Comparison of ENCODE assay signal across 22 mouse cellular contexts in genomic region chr2:77673770-77674169, GRCm38 (mm10).
DNase-seq lines count a peak whose midpoint lies in the region; ATAC-seq and TF ChIP-seq lines count a peak whose summit lies in the region.
"Had no signal": no experiment of that assay in that cellular context is flagged by ENCODE, and none has a peak within 500 bp of the region (broad histone marks: within the 10 kb centered on the region; RNA-seq: fewer than 3 reads in every experiment).

No protein-coding gene starts in this region.

- no peaks in the 10 kb centered on the region for H3K79me2 ChIP-seq in MEL (ENCODE audit: control insufficient read depth, insufficient read depth, low read length, poor library complexity)

- no peak overlapping the region for H3K9ac ChIP-seq in MEL (ENCODE audit: control insufficient read depth, low read depth, low read length, poor library complexity, severe bottlenecking)
- no peak overlapping the region for H3K9ac ChIP-seq in liver, embryonic 12.5 days
- H3K9ac ChIP-seq: embryonic facial prominence, embryonic 15.5 days; lung, embryonic 15.5 days; neural tube, embryonic 13.5 days had no signal

- H3K9me3 ChIP-seq in MEL (replicated peaks; ENCODE audit: insufficient read depth, low read length) = no peaks in the 10 kb centered on the region
- no peaks in the 10 kb centered on the region for H3K9me3 ChIP-seq in liver, embryonic 12.5 days (replicated peaks)
- H3K9me3 ChIP-seq: embryonic facial prominence, embryonic 15.5 days; forebrain, embryonic 10.5 days; lung, embryonic 15.5 days; midbrain, embryonic 10.5 days; neural tube, embryonic 13.5 days had no signal

- no peak overlapping the region for H3K4me3 ChIP-seq in MEL (ENCODE audit: control insufficient read depth in 1 of 2, insufficient read depth in 1 of 2, low read depth in 2 of 2, low read length in 2 of 2)
- no peak overlapping the region for H3K4me3 ChIP-seq in liver, embryonic 12.5 days
- no peak overlapping the region for H3K4me3 ChIP-seq in layer of hippocampus, adult 2 months
- H3K4me3 ChIP-seq: embryonic facial prominence, embryonic 15.5 days; forebrain, embryonic 10.5 days; lung, embryonic 15.5 days; midbrain, embryonic 10.5 days; myocyte; neural tube, embryonic 13.5 days had no signal

- 31% methylated on average over 10 of the region's 10 CpGs for WGBS in liver, embryonic 12.5 days (ENCODE audit: insufficient replicate concordance)

- H3K27me3 ChIP-seq in MEL (ENCODE audit: control insufficient read depth in 1 of 2, insufficient read depth in 2 of 2, low read length in 2 of 2) = no peaks in the 10 kb centered on the region
- no peaks in the 10 kb centered on the region for H3K27me3 ChIP-seq in liver, embryonic 12.5 days (replicated peaks)
- H3K27me3 ChIP-seq: embryonic facial prominence, embryonic 15.5 days; lung, embryonic 15.5 days; neural tube, embryonic 13.5 days had no signal

- peak; percentile 98 for ATAC-seq in liver, embryonic 12.5 days
- peak; percentile 65 for ATAC-seq in megakaryocyte progenitor cell, adult 5-6 weeks (replicated peaks; ENCODE audit: poor library complexity)
- ATAC-seq: forebrain, embryonic 16.5 days; hindbrain, postnatal 0 days; intestine, embryonic 16.5 days; midbrain, embryonic 16.5 days had no signal

- no peaks in the 10 kb centered on the region for H3K4me1 ChIP-seq in MEL (ENCODE audit: control insufficient read depth in 1 of 2, insufficient read depth in 2 of 2, low read length in 2 of 2)
- H3K4me1 ChIP-seq in liver, embryonic 12.5 days = peaks cover 23% of the 10 kb centered on the region
- H3K4me1 ChIP-seq: embryonic facial prominence, embryonic 15.5 days; forebrain, embryonic 10.5 days; lung, embryonic 15.5 days; neural tube, embryonic 13.5 days had no signal

- no peaks in the 10 kb centered on the region for H3K36me3 ChIP-seq in MEL (ENCODE audit: control insufficient read depth in 1 of 2, insufficient read depth in 2 of 2, low read length in 2 of 2)
- no peaks in the 10 kb centered on the region for H3K36me3 ChIP-seq in liver, embryonic 12.5 days
- H3K36me3 ChIP-seq: embryonic facial prominence, embryonic 15.5 days; forebrain, embryonic 10.5 days; lung, embryonic 15.5 days; midbrain, embryonic 10.5 days; neural tube, embryonic 13.5 days had no signal

- H3K27ac ChIP-seq in MEL (ENCODE audit: control insufficient read depth, low read depth, low read length) = no peak overlapping the region
- peak overlapping the region; percentile 62 for H3K27ac ChIP-seq in liver, embryonic 12.5 days
- no peak overlapping the region for H3K27ac ChIP-seq in layer of hippocampus, adult 2 months
- H3K27ac ChIP-seq: embryonic facial prominence, embryonic 15.5 days; forebrain, embryonic 10.5 days; hindbrain, postnatal 0 days; lung, embryonic 15.5 days; midbrain, embryonic 10.5 days; neural tube, embryonic 13.5 days had no signal

- no peak for TF ChIP-seq POLR2A in MEL (IDR thresholded peaks at IDR 0.05; ENCODE audit: control insufficient read depth in 1 of 2, insufficient read depth in 1 of 2, low read depth in 1 of 2, low read length in 2 of 2, poor library complexity in 1 of 2)

- 0 out of 4 replicates have a peak, but pooled peaks of 1 of the 2 experiments have one; percentile 21 for TF ChIP-seq EP300 in MEL (IDR thresholded peaks at IDR 0.05; ENCODE audit: low read depth in 1 of 2, low read length in 2 of 2)

- DNase-seq in MEL (ENCODE audit: low read depth, low spot score) = peak; percentile 21
- DNase-seq in c-Kit-negative CD71-positive TER-119-positive erythroid progenitor cells, embryonic 14.5 days (ENCODE audit: low read depth, low spot score) = peak; percentile 13
- no peak for DNase-seq in layer of hippocampus, postnatal 25 days (ENCODE audit: extremely low spot score in 1 of 2, low spot score in 1 of 2)
- no peak for DNase-seq in lung, postnatal 14 days
- no peak for DNase-seq in layer of hippocampus, adult 2 months (ENCODE audit: low spot score in 2 of 2)
- DNase-seq: adrenal gland, adult 2 months; cerebellum, adult 9-10 months; kidney, adult 9 months; kidney, postnatal 25 days; lung, postnatal 4 days had no signal

- no peak for TF ChIP-seq CTCF in MEL (IDR thresholded peaks at IDR 0.05 in 2 of 3, conservative IDR thresholded peaks at IDR 0.05 in 1 of 3; ENCODE audit: control insufficient read depth in 1 of 3, insufficient read depth in 1 of 3, low read depth in 2 of 3, low read length in 3 of 3, poor library complexity in 1 of 3, severe bottlenecking in 1 of 3)
- TF ChIP-seq CTCF in layer of hippocampus, adult 2 months (conservative IDR thresholded peaks at IDR 0.05) = no peak

- H3K4me2 ChIP-seq in liver, embryonic 12.5 days = peak overlapping the region; percentile 45
- H3K4me2 ChIP-seq: embryonic facial prominence, embryonic 15.5 days; lung, embryonic 15.5 days; neural tube, embryonic 13.5 days had no signal

- no peak for TF ChIP-seq RAD21 in MEL (IDR thresholded peaks at IDR 0.05; ENCODE audit: low read depth, low read length)

TF ChIP-seq in MEL, 35 proteins besides CTCF, POLR2A, EP300 and RAD21:
- TF ChIP-seq KAT2A (conservative IDR thresholded peaks at IDR 0.05; ENCODE audit: low read depth, low read length) (no peak), ETS1 (IDR thresholded peaks at IDR 0.05; ENCODE audit: low read depth, low read length) (no peak), POLR2AphosphoS5 (IDR thresholded peaks at IDR 0.05; ENCODE audit: borderline replicate concordance, low read depth, low read length) (no peak), GABPA (IDR thresholded peaks at IDR 0.05; ENCODE audit: low read depth, low read length) (no peak), ELF1 (IDR thresholded peaks at IDR 0.05; ENCODE audit: low read depth, low read length) (no peak), GATA1 (IDR thresholded peaks at IDR 0.05; ENCODE audit: low read depth, low read length) (no peak), ZKSCAN1 (IDR thresholded peaks at IDR 0.05; ENCODE audit: low read depth, low read length) (no peak), RCOR1 (IDR thresholded peaks at IDR 0.05; ENCODE audit: low read depth, low read length) (no peak), CHD1 (IDR thresholded peaks at IDR 0.05; ENCODE audit: low read depth, low read length) (no peak), NELFE (IDR thresholded peaks at IDR 0.05; ENCODE audit: low read depth, low read length) (no peak), MEF2A (IDR thresholded peaks at IDR 0.05; ENCODE audit: extremely low read depth, insufficient replicate concordance, low read depth, low read length, poor library complexity, severe bottlenecking) (no peak), MAFK (IDR thresholded peaks at IDR 0.05; ENCODE audit: borderline replicate concordance, low read depth, low read length) (no peak)
TF ChIP-seq in MEL: peak in this region for 0.

Comparison
In these comparisons a context has a peak if more than half of its experiments do, and no peak if none do; other contexts are left out.
1. DNase-seq: peak in MEL (single experiment) and c-Kit-negative CD71-positive TER-119-positive erythroid progenitor cells, embryonic 14.5 days (single experiment); none in layer of hippocampus, postnatal 25 days (0 of 2), lung, postnatal 14 days (single experiment) and layer of hippocampus, adult 2 months (0 of 2).